Mouse (Mus musculus): ENCODE data around the gene Zfp827. TPM values are rescaled to one million over a fixed set of nuclear protein-coding genes. Genes with fewer than 3 reads are reported as not detected.
A peak's percentile ranks its signal among the peaks of the same experiment; 100 is the strongest.

Gene Zfp827
- polyA plus RNA-seq, 1 experiment: 32.4 TPM

GRCm38 (mm10) chr8:79030326-79031265 is 2.4 kb downstream of the Zfp827 start:
- peak overlapping the region; percentile 94 for H3K4me3 ChIP-seq (ENCODE audit: insufficient read depth, low read length)
- H3K27ac ChIP-seq (ENCODE audit: insufficient read depth, low read length): peak overlapping the region; percentile 100
- no peaks in the 10 kb centered on the region for H3K4me1 ChIP-seq (ENCODE audit: control insufficient read depth, insufficient read depth, low read length)
- TF ChIP-seq POLR2A (IDR thresholded peaks at IDR 0.05; ENCODE audit: extremely low read depth, insufficient read depth, low read length) (0 out of 2 replicates have a peak, but pooled peaks have one; percentile 19), CTCF (IDR thresholded peaks at IDR 0.05; ENCODE audit: extremely low read depth, insufficient read depth, low read length) (no peak)

DNA sequence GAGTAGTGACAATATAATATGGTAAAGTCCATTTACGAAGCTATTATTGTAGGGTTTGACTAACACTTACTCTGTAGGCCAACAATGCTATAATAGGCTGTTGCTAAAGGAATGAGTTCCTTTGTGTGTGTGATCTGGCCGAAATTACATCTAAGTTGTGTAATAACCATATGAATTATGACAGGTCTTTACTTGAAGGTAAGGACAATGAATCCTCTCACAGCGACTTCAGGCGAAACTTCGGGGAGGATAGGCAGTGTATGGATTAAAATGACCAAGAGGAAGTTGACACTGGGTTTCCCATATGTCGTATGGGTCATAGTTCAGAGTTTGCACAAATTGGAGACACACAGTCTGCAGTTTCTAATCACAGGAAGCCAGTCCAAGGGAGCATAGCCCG is 9.3 kb downstream of the Zfp827 start:
- no peak for TF ChIP-seq POLR2A (IDR thresholded peaks at IDR 0.05; ENCODE audit: extremely low read depth, insufficient read depth, low read length)
- TF ChIP-seq CTCF (IDR thresholded peaks at IDR 0.05; ENCODE audit: extremely low read depth, insufficient read depth, low read length): no peak

DNA sequence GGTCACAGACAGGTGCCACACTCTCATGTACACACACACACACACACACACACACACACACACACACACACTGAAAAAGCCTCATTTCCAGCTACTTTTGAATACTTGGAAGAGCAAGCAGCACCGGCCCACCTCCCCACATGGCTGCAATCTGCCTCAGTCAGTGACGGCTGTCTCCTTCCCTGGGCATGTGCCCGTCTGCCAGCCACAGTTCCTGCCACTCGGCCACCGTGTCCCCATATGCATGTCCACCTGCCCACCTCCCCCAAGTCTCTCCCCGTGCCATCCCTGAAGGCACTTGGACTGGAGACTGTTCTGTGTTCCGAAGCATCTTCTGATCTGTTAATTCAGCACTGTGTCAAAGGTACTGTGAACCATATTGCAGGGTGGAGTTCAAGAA is 9.8 kb downstream of the Zfp827 start:
- no peak overlapping the region for H3K4me3 ChIP-seq (ENCODE audit: insufficient read depth, low read length)
- H3K4me1 ChIP-seq (ENCODE audit: control insufficient read depth, insufficient read depth, low read length): no peaks in the 10 kb centered on the region
- no peak for TF ChIP-seq CTCF (IDR thresholded peaks at IDR 0.05; ENCODE audit: extremely low read depth, insufficient read depth, low read length)
- TF ChIP-seq POLR2A (IDR thresholded peaks at IDR 0.05; ENCODE audit: extremely low read depth, insufficient read depth, low read length): no peak
- H3K27ac ChIP-seq (ENCODE audit: insufficient read depth, low read length): no peak overlapping the region

More for the DNA sequence above, 9.3 kb downstream of the Zfp827 start:
- Histone ChIP-seq H3K27ac (ENCODE audit: insufficient read depth, low read length) (no peak overlapping the region), H3K4me3 (ENCODE audit: insufficient read depth, low read length) (no peak overlapping the region), H3K4me1 (ENCODE audit: control insufficient read depth, insufficient read depth, low read length) (no peaks in the 10 kb centered on the region)

GRCm38 (mm10) chr8:79041429-79041828 is 13.2 kb downstream of the Zfp827 start:
- Histone ChIP-seq H3K27ac (ENCODE audit: insufficient read depth, low read length) (no peak overlapping the region), H3K4me3 (ENCODE audit: insufficient read depth, low read length) (no peak overlapping the region), H3K4me1 (ENCODE audit: control insufficient read depth, insufficient read depth, low read length) (no peaks in the 10 kb centered on the region)
- TF ChIP-seq POLR2A (IDR thresholded peaks at IDR 0.05; ENCODE audit: extremely low read depth, insufficient read depth, low read length) (no peak), CTCF (IDR thresholded peaks at IDR 0.05; ENCODE audit: extremely low read depth, insufficient read depth, low read length) (no peak)

- Histone ChIP-seq H3K4me3 (ENCODE audit: insufficient read depth, low read length) (no peak overlapping the region), H3K4me1 (ENCODE audit: control insufficient read depth, insufficient read depth, low read length) (no peaks in the 10 kb centered on the region), H3K27ac (ENCODE audit: insufficient read depth, low read length) (no peak overlapping the region)
- no peak for TF ChIP-seq CTCF (IDR thresholded peaks at IDR 0.05; ENCODE audit: extremely low read depth, insufficient read depth, low read length)
- TF ChIP-seq POLR2A (IDR thresholded peaks at IDR 0.05; ENCODE audit: extremely low read depth, insufficient read depth, low read length): no peak
Measured at GRCm38 (mm10) chr8:79042252-79042651, 14.0 kb downstream of the Zfp827 start.

DNA sequence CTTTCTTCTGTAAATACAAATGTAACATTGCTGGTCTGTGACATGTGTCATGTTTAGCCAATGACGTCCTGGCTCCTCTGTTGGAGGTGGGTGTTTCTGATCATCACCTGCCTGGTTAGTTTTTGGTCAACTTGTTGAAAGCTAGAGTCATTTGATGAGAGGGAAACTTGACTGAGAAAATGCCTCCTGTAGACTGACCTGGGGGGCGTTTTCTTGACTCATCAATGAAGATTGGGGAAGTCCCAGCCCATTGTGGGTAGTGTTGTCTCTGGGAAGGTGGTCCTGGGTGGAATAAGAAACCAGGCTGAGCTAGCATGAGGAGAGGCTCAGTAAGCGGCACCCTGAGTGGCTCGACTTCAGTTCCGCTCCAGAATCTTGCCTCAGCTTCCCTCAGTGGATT is 16.4 kb downstream of the Zfp827 start:
- Histone ChIP-seq H3K4me1 (ENCODE audit: control insufficient read depth, insufficient read depth, low read length) (no peaks in the 10 kb centered on the region), H3K4me3 (ENCODE audit: insufficient read depth, low read length) (no peak overlapping the region), H3K27ac (ENCODE audit: insufficient read depth, low read length) (no peak overlapping the region)
- TF ChIP-seq POLR2A (IDR thresholded peaks at IDR 0.05; ENCODE audit: extremely low read depth, insufficient read depth, low read length): no peak
- no peak for TF ChIP-seq CTCF (IDR thresholded peaks at IDR 0.05; ENCODE audit: extremely low read depth, insufficient read depth, low read length)

DNA sequence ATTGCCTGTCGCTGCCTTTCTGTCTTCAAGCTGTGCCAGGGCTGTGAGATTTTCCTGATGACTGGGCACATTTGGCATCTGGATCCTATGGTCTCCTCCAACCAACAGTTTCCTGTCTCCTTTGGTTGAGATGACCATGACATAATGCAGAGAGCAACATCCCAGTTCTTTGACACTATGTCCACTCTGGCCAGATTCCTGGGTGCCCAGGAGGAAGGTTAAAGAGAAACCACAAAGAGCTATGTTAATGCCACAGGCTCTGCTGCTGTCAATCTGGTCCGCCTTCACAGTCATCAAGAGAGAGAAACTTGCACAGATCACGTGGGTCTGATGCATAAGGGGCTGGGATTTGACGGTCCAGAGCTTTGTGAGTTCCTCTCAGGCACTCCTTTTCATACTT is 18.4 kb downstream of the Zfp827 start:
- no peak overlapping the region for H3K4me3 ChIP-seq (ENCODE audit: insufficient read depth, low read length)
- H3K4me1 ChIP-seq (ENCODE audit: control insufficient read depth, insufficient read depth, low read length): 0 out of 2 replicates have a peak, but pooled peaks cover 1% of the 10 kb centered on the region
- no peak overlapping the region for H3K27ac ChIP-seq (ENCODE audit: insufficient read depth, low read length)
- TF ChIP-seq POLR2A (IDR thresholded peaks at IDR 0.05; ENCODE audit: extremely low read depth, insufficient read depth, low read length) (no peak), CTCF (IDR thresholded peaks at IDR 0.05; ENCODE audit: extremely low read depth, insufficient read depth, low read length) (no peak)

DNA sequence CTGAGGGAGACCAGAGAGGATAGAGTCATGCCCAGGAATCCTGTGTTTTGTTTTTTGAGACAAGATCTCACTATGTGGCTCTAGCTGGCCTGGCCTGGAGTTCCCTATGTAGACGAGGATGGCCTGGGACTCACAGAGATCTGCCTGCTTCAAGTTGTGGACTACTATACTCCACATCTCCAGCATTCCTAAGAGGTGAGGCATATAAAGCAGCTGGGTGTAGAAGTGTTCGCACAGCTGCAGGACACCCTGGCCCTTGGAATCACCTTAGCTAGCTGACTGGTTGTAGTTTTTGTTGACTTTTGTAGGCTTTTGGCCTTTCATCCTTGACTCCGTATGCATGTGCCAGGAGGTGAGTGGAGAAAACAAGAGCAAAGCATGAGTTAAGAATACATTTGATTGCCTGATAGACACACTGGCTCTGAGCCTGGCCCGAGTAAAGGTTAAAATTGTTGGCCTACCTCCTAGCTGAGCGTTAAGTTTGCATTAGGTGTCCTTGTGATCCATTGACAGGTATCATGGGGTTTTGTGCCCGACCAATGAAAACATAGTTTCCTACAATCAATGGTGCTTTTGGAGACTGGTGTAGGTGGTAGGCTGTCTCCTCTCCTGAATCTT is 20.3 kb downstream of the Zfp827 start:
- H3K4me1 ChIP-seq (ENCODE audit: control insufficient read depth, insufficient read depth, low read length): 0 out of 2 replicates have a peak, but pooled peaks cover 1% of the 10 kb centered on the region
- no peak overlapping the region for H3K4me3 ChIP-seq (ENCODE audit: insufficient read depth, low read length)
- TF ChIP-seq POLR2A (IDR thresholded peaks at IDR 0.05; ENCODE audit: extremely low read depth, insufficient read depth, low read length): no peak
- no peak for TF ChIP-seq CTCF (IDR thresholded peaks at IDR 0.05; ENCODE audit: extremely low read depth, insufficient read depth, low read length)

GRCm38 (mm10) chr8:79054222-79054621 is 26.0 kb downstream of the Zfp827 start:
- 0 out of 2 replicates have a peak, but pooled peaks cover 1% of the 10 kb centered on the region for H3K4me1 ChIP-seq (ENCODE audit: control insufficient read depth, insufficient read depth, low read length)
- no peak overlapping the region for H3K4me3 ChIP-seq (ENCODE audit: insufficient read depth, low read length)
- TF ChIP-seq POLR2A (IDR thresholded peaks at IDR 0.05; ENCODE audit: extremely low read depth, insufficient read depth, low read length): no peak
- no peak for TF ChIP-seq CTCF (IDR thresholded peaks at IDR 0.05; ENCODE audit: extremely low read depth, insufficient read depth, low read length)
- no peak overlapping the region for H3K27ac ChIP-seq (ENCODE audit: insufficient read depth, low read length)

More for the DNA sequence above, 20.3 kb downstream of the Zfp827 start:
- H3K27ac ChIP-seq (ENCODE audit: insufficient read depth, low read length): no peak overlapping the region

Data from cortical plate, adult 2 months (tissue).